Mouse (Mus musculus): ENCODE results near the gene Ubap2. TPM values are rescaled to one million over a fixed set of nuclear protein-coding genes. Genes with fewer than 3 reads are reported as not detected.

The Ubap2 gene
- total and polyA plus RNA-seq, 3 experiments, result 22.7 to 170 (median 127) TPM

- TF ChIP-seq MAFK (IDR thresholded peaks at IDR 0.05; ENCODE audit: borderline replicate concordance, low read depth, low read length) (no peak), ZC3H11A (IDR thresholded peaks at IDR 0.05; ENCODE audit: low read depth, low read length) (no peak), USF1 (IDR thresholded peaks at IDR 0.05; ENCODE audit: low read depth, low read length) (0 out of 2 replicates have a peak, but pooled peaks have one; percentile 30), ZKSCAN1 (IDR thresholded peaks at IDR 0.05; ENCODE audit: low read depth, low read length) (no peak), GABPA (IDR thresholded peaks at IDR 0.05; ENCODE audit: low read depth, low read length) (no peak), MYC (IDR thresholded peaks at IDR 0.05; ENCODE audit: low read depth, low read length) (peak; percentile 56; the same call in 1 of the 2 replicates), NELFE (IDR thresholded peaks at IDR 0.05; ENCODE audit: low read depth, low read length) (peak; percentile 78), MEF2A (IDR thresholded peaks at IDR 0.05; ENCODE audit: extremely low read depth, insufficient replicate concordance, low read depth, low read length, poor library complexity, severe bottlenecking) (peak; percentile 5; the same call in 1 of the 2 replicates), TCF12 (IDR thresholded peaks at IDR 0.05; ENCODE audit: low read depth, low read length) (peak; percentile 22; the same call in 1 of the 2 replicates), SMC3 (IDR thresholded peaks at IDR 0.05; ENCODE audit: low read depth, low read length) (no peak), ZMIZ1 (IDR thresholded peaks at IDR 0.05; ENCODE audit: low read depth, low read length) (peak; percentile 80), POLR2A (IDR thresholded peaks at IDR 0.05; ENCODE audit: control insufficient read depth in 1 of 2, insufficient read depth in 1 of 2, low read depth in 1 of 2, low read length in 2 of 2, poor library complexity in 1 of 2) (peak; percentile 51 to 77; a peak in 2 of 4 replicates), ETS1 (IDR thresholded peaks at IDR 0.05; ENCODE audit: low read depth, low read length) (0 out of 2 replicates have a peak, but pooled peaks have one; percentile 12), CHD1 (IDR thresholded peaks at IDR 0.05; ENCODE audit: low read depth, low read length) (no peak; the same call in 1 of the 2 replicates), NRF1 (IDR thresholded peaks at IDR 0.05; ENCODE audit: insufficient read depth, low read depth, low read length, poor library complexity, severe bottlenecking) (peak; percentile 92), HCFC1 (IDR thresholded peaks at IDR 0.05; ENCODE audit: low read depth, low read length) (peak; percentile 80), MAZ (IDR thresholded peaks at IDR 0.05; ENCODE audit: low read depth, low read length) (peak; percentile 81; the same call in 1 of the 2 replicates), E2F4 (IDR thresholded peaks at IDR 0.05; ENCODE audit: borderline replicate concordance, low read depth, low read length) (peak; percentile 38; the same call in 1 of the 2 replicates), TBP (IDR thresholded peaks at IDR 0.05; ENCODE audit: low read depth, low read length) (peak; percentile 63; the same call in 1 of the 2 replicates), CHD2 (IDR thresholded peaks at IDR 0.05; ENCODE audit: low read length) (no peak), ZNF384 (IDR thresholded peaks at IDR 0.05; ENCODE audit: low read depth, low read length) (no peak), RAD21 (IDR thresholded peaks at IDR 0.05; ENCODE audit: low read depth, low read length) (no peak)
These were observed 39.5 kb upstream of the Ubap2 start, which contains the start of gene Dcaf12 (continued) for GRCm38 (mm10) chr4:41314141-41315129.

Data from MEL (cell line).